Mouse (Mus musculus) hindbrain, postnatal 0 days (tissue): ENCODE measurements around the gene Ambra1. TPM values are rescaled to one million over a fixed set of nuclear protein-coding genes. Genes with fewer than 3 reads are reported as not detected.

Experiments used
- ATAC-seq: fragments of 200-750 bp; cut with Nextera tagmentation; 2 replicates; pipeline ENCODE4 v1.8.0; 2017; ENCODE audit warnings: mild to moderate bottlenecking, moderate TSS enrichment, moderate library complexity
- DNase-seq: peaks from one replicate; pipeline ENCODE4 v3.0.0-alpha.2; 2015; ENCODE audit warnings: low spot score
- H3K27ac ChIP-seq: fragments of 300-500 bp; sonication (generic); 2 replicates; pipeline ENCODE4 v1.5.1; 2014; ENCODE audit warnings: mild to moderate bottlenecking
- H3K27me3 ChIP-seq: fragments of 300-500 bp; sonication (generic); 2 replicates; pipeline ENCODE4 v1.6.1; 2014; ENCODE audit warnings: low read length, mixed read lengths; ENCODE audit not compliant: insufficient read depth
- H3K36me3 ChIP-seq: fragments of 300-500 bp; sonication (generic); 2 replicates; pipeline ENCODE4 v1.6.1; 2014; ENCODE audit warnings: low read length, mixed read lengths; ENCODE audit not compliant: insufficient read depth
- H3K4me1 ChIP-seq: fragments of 300-500 bp; sonication (generic); 2 replicates; pipeline ENCODE4 v1.6.1; 2014; ENCODE audit warnings: antibody characterized with exemption, low read length, mixed read lengths; ENCODE audit not compliant: insufficient read depth
- H3K4me2 ChIP-seq: fragments of 300-500 bp; sonication (generic); 2 replicates; pipeline ENCODE4 v1.6.1; 2014; ENCODE audit warnings: low read depth, mild to moderate bottlenecking, low read length, moderate library complexity, mixed read lengths
- H3K4me3 ChIP-seq: fragments of 300-500 bp; sonication (generic); 2 replicates; pipeline ENCODE4 v1.5.1; 2014; ENCODE audit warnings: low read length
- H3K9ac ChIP-seq: fragments of 300-500 bp; sonication (generic); replicated peaks from 2 replicates; pipeline ENCODE4 v1.6.1; 2014; ENCODE audit warnings: mild to moderate bottlenecking, low read length, moderate library complexity, mixed read lengths
- H3K9me3 ChIP-seq: fragments of 300-500 bp; sonication (generic); 2 replicates; pipeline ENCODE4 v1.6.1; 2016; ENCODE audit warnings: low read length, mixed read lengths
- CTCF ChIP-seq: IDR thresholded peaks from 2 replicates; pipeline ENCODE4 v1.5.1; 2016; ENCODE audit warnings: antibody characterized with exemption, control low read depth, low read depth
- WGBS: fragments of 180-500 bp; shearing (Covaris S2); extraction: QIAGEN DNeasy Blood & Tissue Kit; methylation state at CpG from one replicate; pipeline ENCODE4 v1.1.7; 2014; 5-methylcytosine and 5-hydroxymethylcytosine counted together
- polyA plus RNA-seq: library from polyadenylated mRNA; unstranded; fragments of >200 nt; fragmentation: Nextera tagmentation; extraction: Ambion mirVana; gene quantifications from 2 replicates; pipeline ENCODE4 v1.2.1, GENCODE M21; 2015
- total RNA-seq: library from RNA; depleted of rRNA; stranded (reverse); fragments of >200 nt; gene quantifications from 2 replicates; pipeline ENCODE4 v1.2.3, GENCODE M21; 2014

Gene Ambra1
- total and polyA plus RNA-seq, 2 experiments from 2014 or later, result 15.7 to 50.6 TPM

- 78% methylated on average over 3 of the region's 3 CpGs for WGBS
- peaks cover 46% of the 10 kb centered on the region for H3K36me3 ChIP-seq
- no peak for ATAC-seq
Observed at GRCm38 (mm10) chr2:91912616-91913015, 182.7 kb downstream of the Ambra1 start.

GRCm38 (mm10) chr2:91913328-91914110 lies 183.6 kb downstream of the Ambra1 start:
- TF ChIP-seq CTCF, result no peak
- no peak for ATAC-seq
- Histone ChIP-seq H3K4me2 (no peak overlapping the region), H3K4me1 (no peaks in the 10 kb centered on the region), H3K27ac (no peak overlapping the region), H3K9ac (no peak overlapping the region), H3K27me3 (no peaks in the 10 kb centered on the region), H3K4me3 (no peak overlapping the region), H3K36me3 (peaks cover 55% of the 10 kb centered on the region), H3K9me3 (no peaks in the 10 kb centered on the region)
- WGBS, result 78% methylated on average over 7 of the region's 7 CpGs
- DNase-seq, result no peak

More at GRCm38 (mm10) chr2:91912616-91913015, 182.7 kb downstream of the Ambra1 start:
- Histone ChIP-seq H3K27me3 (no peaks in the 10 kb centered on the region), H3K27ac (no peak overlapping the region), H3K4me3 (no peak overlapping the region), H3K4me1 (no peaks in the 10 kb centered on the region), H3K4me2 (no peak overlapping the region), H3K9me3 (no peaks in the 10 kb centered on the region), H3K9ac (no peak overlapping the region)
- DNase-seq, result no peak
- TF ChIP-seq CTCF, result no peak

- Histone ChIP-seq H3K4me2 (no peak overlapping the region), H3K9me3 (no peaks in the 10 kb centered on the region), H3K27ac (no peak overlapping the region), H3K4me1 (no peaks in the 10 kb centered on the region), H3K9ac (no peak overlapping the region), H3K4me3 (no peak overlapping the region), H3K36me3 (peaks cover 44% of the 10 kb centered on the region), H3K27me3 (no peaks in the 10 kb centered on the region)
- no peak for DNase-seq
- WGBS, result 91% methylated on average over 7 of the region's 7 CpGs
- no peak for ATAC-seq
- no peak for TF ChIP-seq CTCF
Observed at GRCm38 (mm10) chr2:91916346-91916977, 186.5 kb downstream of the Ambra1 start.

- Histone ChIP-seq H3K9me3 (no peaks in the 10 kb centered on the region), H3K4me3 (no peak overlapping the region), H3K27me3 (0 out of 2 replicates have a peak, but pooled peaks cover 1% of the 10 kb centered on the region), H3K4me1 (peaks cover 3% of the 10 kb centered on the region; the same call in 1 of the 2 replicates), H3K9ac (no peak overlapping the region), H3K36me3 (peaks cover 39% of the 10 kb centered on the region), H3K4me2 (no peak overlapping the region), H3K27ac (no peak overlapping the region)
- ATAC-seq (no peak), DNase-seq (no peak)
- 84% methylated on average over 7 of the region's 7 CpGs for WGBS
- no peak for TF ChIP-seq CTCF
Observed at GRCm38 (mm10) chr2:91917096-91917495, 187.2 kb downstream of the Ambra1 start.

GRCm38 (mm10) chr2:91920130-91920529 lies 190.2 kb downstream of the Ambra1 start:
- no peaks in the 10 kb centered on the region for H3K9me3 ChIP-seq
- H3K9ac ChIP-seq, result no peak overlapping the region
- H3K27me3 ChIP-seq, result peaks cover 13% of the 10 kb centered on the region; the same call in 1 of the 2 replicates
- DNase-seq (no peak), ATAC-seq (no peak)
- no peak overlapping the region for H3K4me2 ChIP-seq
- peaks cover 5% of the 10 kb centered on the region; the same call in 1 of the 2 replicates for H3K4me1 ChIP-seq
- no peak for TF ChIP-seq CTCF
- WGBS, result 73% methylated on average over 4 of the region's 4 CpGs
- H3K4me3 ChIP-seq, result no peak overlapping the region
- peaks cover 16% of the 10 kb centered on the region for H3K36me3 ChIP-seq
- no peak overlapping the region for H3K27ac ChIP-seq

GRCm38 (mm10) chr2:91921181-91921789 lies 191.4 kb downstream of the Ambra1 start:
- Histone ChIP-seq H3K27me3 (peaks cover 13% of the 10 kb centered on the region; the same call in 1 of the 2 replicates), H3K4me1 (peaks cover 5% of the 10 kb centered on the region; the same call in 1 of the 2 replicates), H3K4me3 (peak overlapping the region; percentile 57), H3K4me2 (peak overlapping the region; percentile 88), H3K27ac (no peak overlapping the region), H3K9me3 (no peaks in the 10 kb centered on the region), H3K36me3 (peaks cover 16% of the 10 kb centered on the region), H3K9ac (peak overlapping the region; percentile 45)
- TF ChIP-seq CTCF, result no peak
- no peak; the same call in 1 of the 2 replicates for ATAC-seq
- DNase-seq, result no peak
- WGBS, result 4% methylated on average over 31 of the region's 31 CpGs
